In the genomic region with DNA sequence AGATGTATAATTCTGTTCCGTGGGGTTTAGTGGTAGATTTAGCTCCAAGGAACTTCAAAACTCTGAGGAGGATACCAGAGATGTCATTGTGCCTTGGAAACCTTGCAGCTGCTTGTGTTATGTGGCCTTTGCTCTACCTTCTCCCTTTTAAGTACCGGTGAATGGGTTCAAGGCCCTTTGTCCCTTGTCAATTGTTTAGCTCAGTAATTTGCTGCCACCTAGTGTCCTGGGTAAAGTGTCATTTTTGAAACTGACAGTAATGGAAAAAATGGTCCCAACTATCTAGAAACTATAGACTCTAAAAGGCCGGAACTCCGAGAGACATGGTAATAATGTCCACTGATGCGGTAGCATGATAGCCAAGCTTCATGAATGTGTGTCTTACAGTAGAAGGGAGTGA, we compare ENCODE assay signal across 11 mouse cellular contexts.
DNase-seq lines count a peak whose midpoint lies in the region; ATAC-seq and TF ChIP-seq lines count a peak whose summit lies in the region.
"Had no signal": no experiment of that assay in that cellular context is flagged by ENCODE, and none has a peak within 500 bp of the region (broad histone marks: within the 10 kb centered on the region; RNA-seq: fewer than 3 reads in every experiment).

No protein-coding gene starts in this region.

- no peak overlapping the region for H3K27ac ChIP-seq in forebrain, embryonic 14.5 days (ENCODE audit: low read depth, low read length)
- H3K27ac ChIP-seq in forebrain, embryonic 12.5 days = no peak overlapping the region
- H3K27ac ChIP-seq in layer of hippocampus, adult 2 months = no peak overlapping the region
- no peak overlapping the region for H3K27ac ChIP-seq in neural tube, embryonic 15.5 days (replicated peaks)
- H3K27ac ChIP-seq: embryonic facial prominence, embryonic 13.5 days; hindbrain, embryonic 15.5 days; limb, embryonic 12.5 days had no signal

- H3K9me3 ChIP-seq in forebrain, embryonic 14.5 days (replicated peaks; ENCODE audit: control insufficient read depth, low read length) = no peaks in the 10 kb centered on the region
- H3K9me3 ChIP-seq in forebrain, embryonic 12.5 days = no peaks in the 10 kb centered on the region
- no peaks in the 10 kb centered on the region for H3K9me3 ChIP-seq in neural tube, embryonic 15.5 days (replicated peaks)
- H3K9me3 ChIP-seq: embryonic facial prominence, embryonic 13.5 days; hindbrain, embryonic 15.5 days; limb, embryonic 12.5 days had no signal

- H3K36me3 ChIP-seq in forebrain, embryonic 14.5 days (ENCODE audit: control insufficient read depth, insufficient read depth, low read length) = no peaks in the 10 kb centered on the region
- no peaks in the 10 kb centered on the region for H3K36me3 ChIP-seq in forebrain, embryonic 12.5 days (replicated peaks)
- no peaks in the 10 kb centered on the region for H3K36me3 ChIP-seq in neural tube, embryonic 15.5 days
- H3K36me3 ChIP-seq: embryonic facial prominence, embryonic 13.5 days; hindbrain, embryonic 15.5 days; limb, embryonic 12.5 days had no signal

- TF ChIP-seq CTCF in layer of hippocampus, adult 2 months (conservative IDR thresholded peaks at IDR 0.05) = peak; percentile 72

- peak; percentile 37 for DNase-seq in forebrain, embryonic 14.5 days (ENCODE audit: low spot score)
- DNase-seq in layer of hippocampus, adult 2 months (ENCODE audit: low spot score in 2 of 2) = no peak
- DNase-seq in layer of hippocampus, adult 8-10 months (ENCODE audit: low spot score in 2 of 2) = no peak
- DNase-seq in ES-CJ7 (ENCODE audit: low read depth, low spot score) = peak; percentile 59
- DNase-seq in induced T-regulatory cell, adult 2 months (ENCODE audit: low read depth) = peak; percentile 3
- DNase-seq in cerebellum, adult 11-12 months = no peak

- no peak overlapping the region for H3K4me3 ChIP-seq in forebrain, embryonic 14.5 days (ENCODE audit: low read depth, low read length)
- H3K4me3 ChIP-seq in forebrain, embryonic 12.5 days (replicated peaks) = no peak overlapping the region
- no peak overlapping the region for H3K4me3 ChIP-seq in layer of hippocampus, adult 2 months
- no peak overlapping the region for H3K4me3 ChIP-seq in neural tube, embryonic 15.5 days (replicated peaks)
- H3K4me3 ChIP-seq: embryonic facial prominence, embryonic 13.5 days; hindbrain, embryonic 15.5 days; limb, embryonic 12.5 days had no signal

- 76% methylated on average over 5 of the region's 5 CpGs for WGBS in forebrain, embryonic 14.5 days
- WGBS in forebrain, embryonic 12.5 days = 76% methylated on average over 5 of the region's 5 CpGs
- 78% methylated on average over 5 of the region's 5 CpGs for WGBS in neural tube, embryonic 15.5 days

- no peaks in the 10 kb centered on the region for H3K27me3 ChIP-seq in forebrain, embryonic 14.5 days (replicated peaks; ENCODE audit: control insufficient read depth, insufficient read depth, low read length)
- H3K27me3 ChIP-seq in forebrain, embryonic 12.5 days = no peaks in the 10 kb centered on the region; the same call in 1 of the 2 replicates
- no peaks in the 10 kb centered on the region for H3K27me3 ChIP-seq in neural tube, embryonic 15.5 days (replicated peaks)
- H3K27me3 ChIP-seq: embryonic facial prominence, embryonic 13.5 days; hindbrain, embryonic 15.5 days; limb, embryonic 12.5 days had no signal

- ATAC-seq in forebrain, embryonic 14.5 days = no peak
- no peak for ATAC-seq in forebrain, embryonic 12.5 days (ENCODE audit: low FRiP score)
- ATAC-seq in neural tube, embryonic 15.5 days (ENCODE audit: low FRiP score) = no peak

- no peaks in the 10 kb centered on the region for H3K4me1 ChIP-seq in forebrain, embryonic 14.5 days (ENCODE audit: control insufficient read depth, insufficient read depth, low read length)
- H3K4me1 ChIP-seq in forebrain, embryonic 12.5 days = no peaks in the 10 kb centered on the region
- H3K4me1 ChIP-seq in neural tube, embryonic 15.5 days = peaks cover 3% of the 10 kb centered on the region; the same call in 1 of the 2 replicates
- H3K4me1 ChIP-seq: embryonic facial prominence, embryonic 13.5 days; hindbrain, embryonic 15.5 days; limb, embryonic 12.5 days had no signal

- no peak overlapping the region for H3K4me2 ChIP-seq in forebrain, embryonic 14.5 days (ENCODE audit: low read length)
- no peak overlapping the region for H3K4me2 ChIP-seq in forebrain, embryonic 12.5 days
- no peak overlapping the region for H3K4me2 ChIP-seq in neural tube, embryonic 15.5 days
- H3K4me2 ChIP-seq: embryonic facial prominence, embryonic 13.5 days; hindbrain, embryonic 15.5 days; limb, embryonic 12.5 days had no signal

- no peak overlapping the region for H3K9ac ChIP-seq in forebrain, embryonic 14.5 days (ENCODE audit: low read length)
- H3K9ac ChIP-seq in forebrain, embryonic 12.5 days = no peak overlapping the region
- no peak overlapping the region for H3K9ac ChIP-seq in neural tube, embryonic 15.5 days (replicated peaks)
- H3K9ac ChIP-seq: embryonic facial prominence, embryonic 13.5 days; hindbrain, embryonic 15.5 days; limb, embryonic 12.5 days had no signal

Comparison
In these comparisons a context has a peak if more than half of its experiments do, and no peak if none do; other contexts are left out.
1. DNase-seq: peak in forebrain, embryonic 14.5 days (single experiment), ES-CJ7 (single experiment) and induced T-regulatory cell, adult 2 months (single experiment); none in layer of hippocampus, adult 2 months (0 of 2), layer of hippocampus, adult 8-10 months (0 of 2) and cerebellum, adult 11-12 months (single experiment).